Mouse (Mus musculus): Measurements from ENCODE around the gene Yipf6.
"Not testable (repeated sequence)": the region's sequence is repeated elsewhere in the genome, so short reads cannot be mapped to it uniquely, and the experiment has no call there.

GRCm38 (mm10) chrX:98986611-98987010 is 50.5 kb downstream of the Yipf6 start:
- TF ChIP-seq POLR2A (IDR thresholded peaks at IDR 0.05; ENCODE audit: borderline replicate concordance, insufficient read depth, low read length); CTCF (IDR thresholded peaks at IDR 0.05; ENCODE audit: borderline replicate concordance, insufficient read depth, low read depth, low read length): not testable (repeated sequence)

Data from cerebellum, adult 2 months (tissue).